Mouse (Mus musculus): ENCODE results near the gene Ctso.

DNA sequence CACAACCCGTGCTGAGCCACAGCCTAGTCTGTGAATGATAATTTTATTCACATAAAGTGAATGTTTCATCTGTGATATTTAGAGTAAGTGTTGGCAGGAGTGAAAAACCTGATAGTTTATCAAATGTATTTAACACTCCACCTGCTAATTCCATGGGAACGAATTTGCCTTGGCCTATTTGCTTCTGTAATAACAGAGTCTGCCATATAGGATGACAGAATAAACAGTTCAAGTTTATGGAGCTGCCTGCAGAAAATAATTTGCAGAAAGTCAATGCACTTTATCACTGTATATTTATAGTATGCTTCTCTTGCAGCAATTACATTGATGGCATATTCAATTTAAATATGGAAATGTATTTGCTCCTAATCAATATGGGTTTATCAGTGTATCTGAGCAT lies 19.4 kb downstream of the Ctso start:
- TF ChIP-seq CTCF (IDR thresholded peaks at IDR 0.05) (no peak), EP300 (IDR thresholded peaks at IDR 0.05) (no peak)

Measured in lung, postnatal 0 days (tissue).